Mouse (Mus musculus) kidney, postnatal 36 days (tissue): ENCODE results near the gene Myh7.

ENCODE experiments used
- DNase-seq, 2 experiments: peaks; one replicate each; pipeline ENCODE4 v3.0.0; 2021 to 2022; ENCODE audit warnings: mixed read lengths in 2 of 2

Myh7 gene

GRCm38 (mm10) chr14:54941024-54941978 is 53.1 kb downstream of the Myh7 start:
- DNase-seq, result peak; percentile 69 to 70

- DNase-seq, result peak; percentile 38 to 48
Observed at GRCm38 (mm10) chr14:54940176-54940530, 54.3 kb downstream of the Myh7 start.

GRCm38 (mm10) chr14:54939434-54940175 is 54.8 kb downstream of the Myh7 start:
- DNase-seq, result peak; percentile 83 to 84

GRCm38 (mm10) chr14:54938431-54939219 is 55.8 kb downstream of the Myh7 start:
- DNase-seq, result no peak

- no peak for DNase-seq
Observed at GRCm38 (mm10) chr14:54937361-54938182, 56.9 kb downstream of the Myh7 start.

GRCm38 (mm10) chr14:54936831-54937160 is 57.6 kb downstream of the Myh7 start:
- no peak for DNase-seq

- DNase-seq, result no peak
Observed at GRCm38 (mm10) chr14:54935904-54936830, 58.3 kb downstream of the Myh7 start, which contains the start of gene Cmtm5. Gene Cmtm5, plus strand, starts transcription at chr14:54936261.

GRCm38 (mm10) chr14:54932645-54933150 is 61.7 kb downstream of the Myh7 start, which contains the start of gene Il25:
Gene Il25, plus strand, starts transcription at chr14:54932695.
- DNase-seq, result no peak

- peak in 1 of 2 experiments; percentile 30 for DNase-seq
Observed at GRCm38 (mm10) chr14:54930431-54930830, 64.0 kb downstream of the Myh7 start.

GRCm38 (mm10) chr14:54929801-54930200 is 64.6 kb downstream of the Myh7 start:
- DNase-seq, result no peak

GRCm38 (mm10) chr14:54927296-54927695 is 67.1 kb downstream of the Myh7 start:
- no peak for DNase-seq

GRCm38 (mm10) chr14:54926401-54927158 is 67.8 kb downstream of the Myh7 start:
- peak in 1 of 2 experiments; percentile 35 for DNase-seq

- peak; percentile 33 to 73 for DNase-seq
Observed at GRCm38 (mm10) chr14:54925349-54926342, 68.8 kb downstream of the Myh7 start, which contains the start of gene Efs. Gene Efs, minus strand, starts transcription at chr14:54926126.

- no peak for DNase-seq
Observed at GRCm38 (mm10) chr14:54924641-54925348, 69.6 kb downstream of the Myh7 start.
